Mouse (Mus musculus): ENCODE results near the gene Klrc3. TPM values are rescaled to one million over a fixed set of nuclear protein-coding genes. Genes with fewer than 3 reads are reported as not detected.
"Not testable (repeated sequence)": the region's sequence is repeated elsewhere in the genome, so short reads cannot be mapped to it uniquely, and the experiment has no call there.

Klrc3 gene
- not detected in 2 replicates for polyA plus RNA-seq (2015; fragmentation: Nextera tagmentation; extraction: Ambion mirVana)

DNA sequence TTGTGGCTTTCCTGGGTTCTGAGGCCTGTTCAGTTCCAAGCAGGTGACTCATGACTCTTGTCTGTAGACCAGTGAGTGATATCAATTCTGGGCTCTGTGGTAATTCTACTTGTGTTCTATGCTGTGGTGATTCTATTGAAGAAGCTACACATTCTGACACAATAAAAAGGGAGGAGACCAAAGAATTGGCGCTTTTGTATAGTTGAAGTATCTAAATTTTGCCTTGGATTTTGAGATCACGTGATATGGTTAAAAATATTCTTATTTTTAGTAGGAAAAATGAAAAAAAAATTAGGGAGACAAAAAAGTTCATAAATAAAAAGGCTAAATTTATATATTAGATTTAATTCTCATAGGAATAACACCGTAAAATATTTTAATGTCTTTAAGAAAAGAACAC lies at the start of gene Klrc3:
Klrc3 (minus strand) TSS at position 101 of the 400 bp plus-strand sequence.
- H3K9me3 ChIP-seq (replicated peaks); H3K36me3 ChIP-seq; ATAC-seq (ENCODE audit: low read depth); H3K4me1 ChIP-seq (replicated peaks); DNase-seq; H3K4me3 ChIP-seq (replicated peaks); H3K27ac ChIP-seq; H3K27me3 ChIP-seq; H3K4me2 ChIP-seq; H3K9ac ChIP-seq: not testable (repeated sequence)
- 63% methylated on average over 3 of the region's 3 CpGs for WGBS (ENCODE audit: insufficient replicate concordance)

GRCm38 (mm10) chr6:129691436-129691835 lies 48.3 kb upstream of the Klrc3 start:
- DNase-seq; H3K4me2 ChIP-seq; H3K9ac ChIP-seq; H3K4me1 ChIP-seq (replicated peaks); H3K36me3 ChIP-seq; ATAC-seq (ENCODE audit: low read depth); H3K9me3 ChIP-seq (replicated peaks); H3K27ac ChIP-seq; H3K4me3 ChIP-seq (replicated peaks); H3K27me3 ChIP-seq: not testable (repeated sequence)
- WGBS (ENCODE audit: insufficient replicate concordance), result 51% methylated on average over 10 of the region's 10 CpGs

DNA sequence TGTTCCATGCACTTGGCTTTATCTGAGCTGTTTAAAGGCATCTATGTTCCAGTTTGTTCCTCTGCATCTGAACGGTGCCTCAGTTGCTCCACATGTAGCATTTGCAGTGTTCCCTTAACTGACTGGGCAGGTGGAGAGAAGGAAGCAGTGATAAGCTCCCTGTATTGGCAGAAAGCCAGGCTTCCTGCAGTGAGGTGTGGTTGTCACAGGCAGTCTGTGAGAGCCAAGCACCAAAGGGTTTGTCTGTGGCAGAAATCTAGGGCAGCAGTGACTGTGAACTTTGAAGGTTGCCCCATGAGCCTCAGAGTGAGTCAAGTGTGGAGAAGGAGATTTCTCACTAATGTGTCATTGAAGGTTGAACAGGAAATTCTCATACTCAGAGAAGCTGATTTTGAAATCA lies 37.2 kb upstream of the Klrc3 start:
- 31% methylated on average over 1 of the region's 1 CpGs for WGBS (ENCODE audit: insufficient replicate concordance)
- no peak for DNase-seq

DNA sequence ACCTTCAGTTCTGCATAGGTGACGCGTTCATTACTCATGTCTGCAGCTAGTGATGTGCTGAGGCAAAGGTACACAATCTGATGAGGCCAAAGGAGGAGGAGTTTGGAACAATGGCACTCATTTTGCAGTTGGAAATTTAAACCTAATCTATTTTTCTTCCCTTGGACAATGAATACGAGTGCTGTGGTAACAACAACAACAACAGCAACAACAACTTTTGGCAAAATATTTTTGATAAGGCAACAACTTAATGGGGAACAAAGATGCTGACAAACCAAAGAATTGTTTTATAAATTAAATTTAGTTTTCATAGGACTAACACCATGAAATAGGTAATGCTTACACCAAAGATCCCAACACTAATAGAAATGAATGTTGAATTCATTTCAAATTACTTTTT lies 35.7 kb upstream of the Klrc3 start, which contains the start of gene Klrc1:
Klrc1 (minus strand) TSS at position 101 of the 400 bp plus-strand sequence.
- Histone ChIP-seq H3K36me3 (no peaks in the 10 kb centered on the region), H3K9me3 (replicated peaks) (no peaks in the 10 kb centered on the region), H3K4me1 (replicated peaks) (no peaks in the 10 kb centered on the region), H3K4me2 (no peak within 1 kb of the TSS), H3K27me3 (no peaks in the 10 kb centered on the region), H3K4me3 (replicated peaks) (no peak within 1 kb of the TSS), H3K27ac (no peak within 1 kb of the TSS), H3K9ac (no peak within 1 kb of the TSS)
- ATAC-seq (ENCODE audit: low read depth) (no peak), DNase-seq (no peak)
- 66% methylated on average over 3 of the region's 3 CpGs for WGBS (ENCODE audit: insufficient replicate concordance)

More for the DNA sequence above, 37.2 kb upstream of the Klrc3 start:
- H3K9ac ChIP-seq, result no peak overlapping the region
- no peaks in the 10 kb centered on the region for H3K9me3 ChIP-seq (replicated peaks)
- H3K27ac ChIP-seq, result no peak overlapping the region
- no peaks in the 10 kb centered on the region for H3K4me1 ChIP-seq (replicated peaks)
- H3K27me3 ChIP-seq, result no peaks in the 10 kb centered on the region
- ATAC-seq (ENCODE audit: low read depth), result no peak
- no peak overlapping the region for H3K4me2 ChIP-seq
- H3K36me3 ChIP-seq, result no peaks in the 10 kb centered on the region
- no peak overlapping the region for H3K4me3 ChIP-seq (replicated peaks)

DNA sequence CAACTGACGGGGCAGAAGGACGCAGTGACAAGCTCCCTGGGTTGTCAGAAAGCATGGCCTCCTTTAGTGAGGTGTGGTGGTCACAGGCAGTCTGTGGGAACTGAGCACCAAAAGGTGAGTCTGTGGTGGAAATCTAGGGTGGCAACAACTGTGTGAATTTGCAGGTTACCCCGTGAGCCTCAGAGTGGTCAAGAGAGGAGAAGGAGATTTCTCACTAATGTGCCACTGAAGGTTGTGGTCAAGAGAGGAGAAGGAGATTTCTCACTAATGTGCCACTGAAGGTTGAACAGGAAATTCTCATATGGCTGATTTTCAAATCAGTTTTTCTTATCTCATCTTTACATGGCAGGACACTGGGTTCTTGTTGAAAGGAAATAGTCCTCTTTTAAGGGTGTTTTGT lies 18.2 kb upstream of the Klrc3 start:
- H3K4me1 ChIP-seq (replicated peaks); H3K27me3 ChIP-seq; H3K27ac ChIP-seq; DNase-seq; ATAC-seq (ENCODE audit: low read depth); H3K9me3 ChIP-seq (replicated peaks); H3K4me2 ChIP-seq; H3K4me3 ChIP-seq (replicated peaks); H3K36me3 ChIP-seq; H3K9ac ChIP-seq: not testable (repeated sequence)
- WGBS (ENCODE audit: insufficient replicate concordance), result no CpG with 5 or more reads among the region's 3 CpGs

DNA sequence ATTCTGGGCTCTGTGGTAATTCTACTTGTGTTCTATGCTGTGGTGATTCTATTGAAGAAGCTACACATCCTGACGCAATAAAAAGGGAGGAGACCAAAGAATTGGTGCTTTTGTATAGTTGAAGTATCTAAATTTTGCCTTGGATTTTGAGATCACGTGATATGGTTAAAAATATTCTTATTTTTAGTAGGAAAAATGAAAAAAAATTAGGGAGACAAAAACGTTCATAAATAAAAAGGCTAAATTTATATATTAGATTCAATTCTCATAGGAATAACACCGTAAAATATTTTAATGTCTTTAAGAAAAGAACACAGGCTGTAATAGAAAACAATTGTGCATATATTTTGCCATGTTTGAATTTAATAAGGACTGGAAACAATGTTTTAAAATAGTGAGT lies 17.5 kb upstream of the Klrc3 start, which contains the start of gene Klrc2:
Klrc2 (minus strand) TSS at position 101 of the 400 bp plus-strand sequence.
- not testable (repeated sequence) for H3K27me3 ChIP-seq; ATAC-seq (ENCODE audit: low read depth); H3K9ac ChIP-seq; DNase-seq; H3K4me3 ChIP-seq (replicated peaks); H3K9me3 ChIP-seq (replicated peaks); H3K36me3 ChIP-seq; H3K4me2 ChIP-seq; H3K4me1 ChIP-seq (replicated peaks); H3K27ac ChIP-seq
- WGBS (ENCODE audit: insufficient replicate concordance), result 60% methylated on average over 4 of the region's 4 CpGs

- H3K4me3 ChIP-seq (replicated peaks); H3K4me1 ChIP-seq (replicated peaks); H3K27ac ChIP-seq; ATAC-seq (ENCODE audit: low read depth); DNase-seq; H3K27me3 ChIP-seq; H3K9ac ChIP-seq; H3K9me3 ChIP-seq (replicated peaks); H3K36me3 ChIP-seq; H3K4me2 ChIP-seq: not testable (repeated sequence)
- WGBS (ENCODE audit: insufficient replicate concordance), result 20% methylated on average over 1 of the region's 3 CpGs
Observed at GRCm38 (mm10) chr6:129644054-129644453, 917 bp upstream of the Klrc3 start.

GRCm38 (mm10) chr6:129631046-129631445 lies 12.1 kb downstream of the Klrc3 start:
- ATAC-seq (ENCODE audit: low read depth); H3K27ac ChIP-seq; DNase-seq; H3K9ac ChIP-seq; H3K4me1 ChIP-seq (replicated peaks); H3K4me3 ChIP-seq (replicated peaks); H3K4me2 ChIP-seq; H3K36me3 ChIP-seq; H3K9me3 ChIP-seq (replicated peaks); H3K27me3 ChIP-seq: not testable (repeated sequence)
- WGBS (ENCODE audit: insufficient replicate concordance), result 44% methylated on average over 2 of the region's 2 CpGs

- 50% methylated on average over 4 of the region's 4 CpGs for WGBS (ENCODE audit: insufficient replicate concordance)
- Histone ChIP-seq H3K4me2 (no peak within 1 kb of the TSS), H3K4me3 (replicated peaks) (no peak within 1 kb of the TSS), H3K27me3 (no peaks in the 10 kb centered on the region), H3K27ac (no peak within 1 kb of the TSS), H3K4me1 (replicated peaks) (no peaks in the 10 kb centered on the region), H3K9ac (no peak within 1 kb of the TSS), H3K36me3 (no peaks in the 10 kb centered on the region), H3K9me3 (replicated peaks) (no peaks in the 10 kb centered on the region)
- ATAC-seq (ENCODE audit: low read depth) (no peak), DNase-seq (no peak)
Observed at GRCm38 (mm10) chr6:129623735-129624134, 19.4 kb downstream of the Klrc3 start, which contains the start of gene Klrk1. Klrk1 (minus strand) TSS chr6:129623864.

GRCm38 (mm10) chr6:129608372-129608771 lies 34.8 kb downstream of the Klrc3 start:
- H3K27me3 ChIP-seq, result no peaks in the 10 kb centered on the region
- H3K4me3 ChIP-seq (replicated peaks), result no peak overlapping the region
- no peak overlapping the region for H3K9ac ChIP-seq
- DNase-seq (no peak), ATAC-seq (ENCODE audit: low read depth) (no peak)
- H3K27ac ChIP-seq, result no peak overlapping the region
- no peak overlapping the region for H3K4me2 ChIP-seq
- no peaks in the 10 kb centered on the region for H3K36me3 ChIP-seq
- no peaks in the 10 kb centered on the region for H3K9me3 ChIP-seq (replicated peaks)
- H3K4me1 ChIP-seq (replicated peaks), result no peaks in the 10 kb centered on the region

GRCm38 (mm10) chr6:129591508-129591907 lies 51.6 kb downstream of the Klrc3 start, which contains the start of gene Klrd1:
Klrd1 (plus strand) TSS chr6:129591782.
- WGBS (ENCODE audit: insufficient replicate concordance), result 20% methylated on average over 3 of the region's 3 CpGs
- H3K27me3 ChIP-seq, result no peaks in the 10 kb centered on the region
- no peaks in the 10 kb centered on the region for H3K9me3 ChIP-seq (replicated peaks)
- ATAC-seq (ENCODE audit: low read depth), result no peak
- no peak for DNase-seq
- no peak within 1 kb of the TSS for H3K4me2 ChIP-seq
- H3K4me3 ChIP-seq (replicated peaks), result no peak within 1 kb of the TSS
- H3K27ac ChIP-seq, result no peak within 1 kb of the TSS
- no peaks in the 10 kb centered on the region for H3K4me1 ChIP-seq (replicated peaks)
- no peaks in the 10 kb centered on the region for H3K36me3 ChIP-seq
- no peak within 1 kb of the TSS for H3K9ac ChIP-seq

All from liver, embryonic 13.5 days (tissue).